Mouse (Mus musculus) ovary, postnatal 36 days (tissue): Measurements from ENCODE around the gene Scaf8.
A peak's percentile ranks its signal among the peaks of the same experiment; 100 is the strongest.
"Not testable (repeated sequence)": the region's sequence is repeated elsewhere in the genome, so short reads cannot be mapped to it uniquely, and the experiment has no call there.

ENCODE experiments used
- DNase-seq: peaks from one replicate; pipeline ENCODE4 v3.0.0; 2022; ENCODE audit warnings: low spot score, mixed read lengths

The Scaf8 gene

DNA sequence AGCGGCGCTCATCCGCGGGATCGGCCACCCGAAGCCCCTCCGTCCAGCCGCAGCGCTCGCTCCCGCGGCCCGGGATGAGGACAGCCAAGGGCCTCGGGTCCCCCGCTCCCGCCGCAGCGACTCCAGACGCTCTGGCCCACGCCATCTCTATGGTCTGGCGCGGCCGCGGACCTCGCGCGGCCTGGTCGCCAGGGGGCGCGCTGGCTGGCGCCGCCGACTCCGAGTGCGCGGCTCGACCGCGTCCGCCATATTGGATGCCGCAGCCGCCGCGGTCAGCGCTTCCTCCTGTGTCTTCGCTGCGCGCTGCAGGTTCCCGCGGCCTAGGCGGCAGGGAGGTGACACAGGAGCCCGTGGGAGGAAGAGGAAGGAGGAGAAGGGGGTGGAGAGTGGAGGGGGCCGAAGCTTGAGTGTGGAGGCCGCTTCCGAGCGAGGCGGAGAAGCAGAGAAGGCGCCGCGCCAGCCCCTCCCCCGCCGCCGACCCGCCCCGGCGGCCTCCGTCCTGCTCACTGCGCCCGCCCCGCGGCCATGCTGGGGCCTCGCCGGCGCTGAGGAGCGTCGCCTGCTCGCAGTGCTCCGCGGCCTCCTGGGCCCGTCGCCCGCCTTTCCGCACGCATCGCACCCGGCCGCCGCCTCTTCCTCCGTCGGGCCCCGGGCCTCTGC, at the start of gene Scaf8:
Gene Scaf8, plus strand, starts transcription at position 253 of the 660 bp plus-strand sequence.
- DNase-seq: peak; percentile 95

DNA sequence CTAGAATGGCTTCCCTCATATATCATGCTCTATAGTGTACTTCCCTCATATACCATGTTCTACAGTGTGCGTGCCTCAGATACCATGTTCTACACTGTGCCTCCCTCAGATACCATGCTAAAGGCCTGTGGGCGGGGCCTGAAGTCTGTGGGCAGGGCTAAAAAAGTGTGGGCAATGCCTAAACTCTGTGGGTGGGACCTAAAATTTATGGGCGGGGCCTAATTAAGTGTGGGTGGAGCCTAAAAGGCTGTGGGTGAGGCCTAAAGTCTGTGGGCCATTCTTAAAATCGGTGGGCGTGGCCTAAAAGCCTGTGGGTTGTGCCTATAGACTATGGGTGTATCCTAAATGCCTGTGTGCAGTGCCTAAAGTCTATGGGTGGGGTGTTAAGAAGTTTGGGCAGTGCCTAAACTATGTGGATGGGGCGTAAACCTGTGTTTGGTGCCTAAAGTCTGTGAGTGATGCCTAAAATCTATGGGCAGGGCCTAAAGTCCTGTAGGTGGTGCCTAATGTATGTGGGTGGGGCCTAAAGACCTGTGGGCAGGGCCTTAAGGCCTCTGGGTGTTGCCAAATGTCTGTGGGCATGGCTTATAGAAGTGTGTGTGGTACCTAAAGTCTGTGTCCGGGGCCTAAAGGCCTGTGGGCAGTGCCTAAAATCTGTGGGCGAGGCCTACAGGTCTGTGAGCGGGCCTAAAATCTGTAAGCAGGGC, 39.5 kb upstream of the Scaf8 start:
- DNase-seq: no peak

DNA sequence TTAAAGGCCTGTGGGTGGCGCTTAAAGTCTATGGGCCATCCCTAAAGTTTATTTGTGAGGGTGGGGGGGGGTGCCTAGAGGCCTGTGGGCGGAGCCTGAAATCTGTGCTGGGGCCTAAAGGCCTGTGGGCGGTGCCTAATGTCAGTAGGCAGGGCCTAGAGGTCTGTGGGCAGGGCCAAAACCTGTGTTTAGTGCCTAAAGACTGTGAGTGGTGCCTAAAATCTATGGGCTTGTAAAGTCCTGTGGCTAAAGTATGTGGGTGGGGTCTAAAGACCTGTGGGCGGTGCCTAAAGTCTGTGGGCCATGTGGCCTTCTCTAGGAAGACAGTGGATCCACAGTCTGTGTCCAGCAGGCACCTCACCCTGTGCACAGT, 38.9 kb upstream of the Scaf8 start:
- DNase-seq: no peak

DNA sequence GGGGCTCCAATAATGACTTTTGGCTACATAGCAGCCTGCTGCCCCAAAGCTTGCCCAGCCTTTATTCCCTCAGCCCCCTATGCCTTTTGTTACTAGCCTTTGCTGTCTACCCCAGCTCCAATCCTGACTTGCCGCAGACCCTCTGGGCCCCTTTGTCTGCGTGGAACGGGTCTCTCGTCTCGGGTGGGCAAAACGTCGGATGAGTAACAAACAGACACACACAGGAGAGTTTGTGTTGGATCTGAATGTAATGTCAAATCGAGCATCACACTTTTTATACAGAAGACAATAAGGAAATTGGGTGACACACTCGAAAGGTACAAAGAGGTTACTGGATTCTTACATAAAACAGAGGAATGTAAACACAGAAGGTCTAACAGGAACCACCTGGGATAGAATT, 36.8 kb upstream of the Scaf8 start:
- DNase-seq: not testable (repeated sequence)

DNA sequence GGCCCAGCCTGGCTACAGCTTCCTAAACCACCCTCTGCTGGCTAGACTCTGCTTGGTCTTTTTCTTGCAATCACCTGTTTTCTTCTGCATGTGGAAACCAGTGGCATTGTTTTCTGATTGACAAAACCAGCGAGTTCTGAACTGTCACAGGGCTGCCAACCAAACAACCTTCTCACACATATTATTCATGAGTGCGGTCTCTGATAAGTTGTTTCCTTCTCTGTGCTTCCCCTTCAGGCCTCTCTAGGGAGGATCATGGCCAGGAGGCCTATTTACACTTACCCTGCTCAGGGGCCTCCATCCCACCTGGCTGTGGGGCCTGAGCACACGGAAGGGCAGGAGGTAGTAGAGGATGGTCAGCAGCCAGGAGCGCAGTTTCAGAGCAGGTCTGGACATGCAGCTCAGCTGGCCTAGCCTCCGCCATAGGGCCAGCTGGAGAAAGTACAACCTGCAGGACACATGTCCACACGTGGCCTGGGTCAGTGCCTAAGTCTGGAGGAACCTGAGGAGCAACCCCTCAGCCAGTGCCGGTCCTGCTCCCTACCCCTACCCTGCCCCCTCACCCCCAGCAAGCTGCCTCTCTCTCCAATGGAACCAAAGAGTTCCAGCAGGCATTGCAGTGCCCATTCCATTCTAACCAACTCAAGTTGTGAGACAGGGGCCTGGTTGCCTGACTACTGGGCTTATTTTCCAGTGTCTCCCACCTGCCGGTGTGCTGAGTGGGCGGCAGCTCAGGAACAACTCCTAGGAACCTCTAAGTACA, 34.0 kb upstream of the Scaf8 start:
- not testable (repeated sequence) for DNase-seq

DNA sequence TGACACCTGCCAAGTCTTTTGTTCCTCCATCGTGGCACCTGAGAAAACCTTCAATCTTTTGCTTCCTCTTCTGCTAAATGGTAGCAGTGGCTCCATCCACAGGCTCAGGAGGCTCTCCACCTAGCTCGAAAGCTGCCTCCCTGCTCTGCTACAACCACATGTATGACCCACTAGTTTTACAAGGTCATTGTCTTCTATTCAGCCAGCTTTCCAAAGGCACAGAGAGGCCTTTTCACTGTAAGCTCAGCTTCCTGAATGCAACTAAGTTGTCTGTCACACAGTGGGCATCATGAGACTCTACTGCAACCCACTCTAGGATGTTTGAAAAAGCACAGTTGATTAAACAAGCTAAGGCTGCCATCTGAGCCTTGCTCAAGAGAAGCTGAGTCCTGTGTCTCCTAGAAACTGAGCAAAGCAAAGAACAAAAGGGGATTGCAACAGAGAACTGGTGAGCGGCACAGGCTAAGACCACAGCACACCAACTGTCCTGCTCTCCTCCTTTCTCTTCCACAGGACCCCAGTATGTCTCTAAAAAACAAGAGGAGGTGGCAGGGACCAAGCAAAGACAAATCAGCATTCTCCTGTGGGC, 33.2 kb upstream of the Scaf8 start:
- peak; percentile 69 for DNase-seq

DNA sequence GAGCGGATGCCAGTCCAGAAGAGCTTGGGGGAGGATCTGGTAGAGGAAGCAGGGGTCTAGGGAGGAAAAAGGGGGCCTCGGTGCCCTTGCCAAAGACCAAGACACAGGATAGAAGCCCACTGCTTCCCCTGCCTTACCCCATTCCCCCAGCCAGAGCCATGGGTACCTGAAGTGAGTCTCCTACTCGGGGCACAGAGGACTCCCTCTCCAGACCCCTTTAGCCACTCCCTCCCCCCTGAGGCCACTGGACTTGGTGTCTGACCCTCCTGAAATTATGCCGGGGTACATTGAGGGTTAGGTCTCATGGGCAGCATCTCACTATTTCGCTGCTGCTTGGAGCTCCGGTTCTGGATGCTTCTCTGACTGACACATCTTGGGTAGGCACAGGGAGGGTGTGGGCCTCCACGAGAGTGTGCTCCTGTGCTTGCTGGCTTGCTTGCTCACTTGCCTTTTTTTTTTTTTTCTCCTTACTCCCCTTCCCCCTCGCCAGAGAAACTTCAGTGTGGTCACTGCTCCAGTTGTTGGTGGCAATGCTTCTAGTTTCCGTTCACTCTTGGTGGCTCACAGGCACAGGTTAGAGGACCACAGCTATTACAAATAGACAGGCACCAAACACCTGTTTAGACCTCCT, 32.5 kb upstream of the Scaf8 start:
- peak; percentile 41 for DNase-seq

DNA sequence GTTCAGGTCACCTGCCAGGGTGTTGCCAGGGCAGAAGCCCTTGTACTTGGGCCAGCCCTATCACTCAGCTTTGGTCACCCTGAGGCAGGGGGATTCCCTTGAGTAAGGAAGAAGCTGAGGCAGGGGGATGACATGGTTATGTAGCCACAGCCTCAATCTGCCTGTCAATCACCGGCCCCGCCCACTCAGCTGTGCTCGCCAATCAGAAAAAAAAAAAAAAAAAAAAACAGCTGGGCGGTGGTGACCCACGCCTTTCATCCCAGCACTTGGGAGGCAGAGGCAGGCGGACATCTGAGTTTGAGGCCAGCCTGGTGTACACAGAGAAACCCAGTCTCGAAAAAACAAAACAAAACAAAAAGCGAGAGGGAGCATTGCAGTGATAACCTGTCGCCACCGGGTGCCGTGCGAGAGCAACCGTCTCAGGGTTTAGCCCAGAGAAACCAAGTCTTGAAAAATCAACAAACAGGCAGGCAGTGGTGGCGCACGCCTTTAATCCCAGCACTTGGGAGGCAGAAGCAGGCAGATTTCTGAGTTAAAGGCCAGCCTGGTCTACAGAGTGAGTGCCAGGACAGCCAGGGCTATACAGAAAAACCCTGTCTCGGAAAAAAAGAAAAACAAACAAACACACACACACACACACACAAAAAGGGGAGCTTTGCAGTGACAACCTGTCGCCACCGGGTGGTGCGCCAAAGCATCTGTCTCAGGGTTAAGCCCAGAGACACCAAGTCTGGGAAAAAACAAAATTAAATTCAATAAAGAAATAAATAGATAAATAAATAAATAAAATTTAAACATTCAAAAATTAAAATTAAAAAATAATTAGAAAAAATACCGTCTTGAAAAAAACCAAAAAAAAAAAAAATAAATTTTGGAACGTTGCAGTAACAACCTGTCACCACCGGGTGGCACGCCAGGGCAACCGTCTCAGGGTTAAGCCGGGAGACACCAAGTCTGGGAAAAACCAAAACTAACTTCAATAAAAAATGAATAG, 31.7 kb upstream of the Scaf8 start:
- peak; percentile 55 for DNase-seq

DNA sequence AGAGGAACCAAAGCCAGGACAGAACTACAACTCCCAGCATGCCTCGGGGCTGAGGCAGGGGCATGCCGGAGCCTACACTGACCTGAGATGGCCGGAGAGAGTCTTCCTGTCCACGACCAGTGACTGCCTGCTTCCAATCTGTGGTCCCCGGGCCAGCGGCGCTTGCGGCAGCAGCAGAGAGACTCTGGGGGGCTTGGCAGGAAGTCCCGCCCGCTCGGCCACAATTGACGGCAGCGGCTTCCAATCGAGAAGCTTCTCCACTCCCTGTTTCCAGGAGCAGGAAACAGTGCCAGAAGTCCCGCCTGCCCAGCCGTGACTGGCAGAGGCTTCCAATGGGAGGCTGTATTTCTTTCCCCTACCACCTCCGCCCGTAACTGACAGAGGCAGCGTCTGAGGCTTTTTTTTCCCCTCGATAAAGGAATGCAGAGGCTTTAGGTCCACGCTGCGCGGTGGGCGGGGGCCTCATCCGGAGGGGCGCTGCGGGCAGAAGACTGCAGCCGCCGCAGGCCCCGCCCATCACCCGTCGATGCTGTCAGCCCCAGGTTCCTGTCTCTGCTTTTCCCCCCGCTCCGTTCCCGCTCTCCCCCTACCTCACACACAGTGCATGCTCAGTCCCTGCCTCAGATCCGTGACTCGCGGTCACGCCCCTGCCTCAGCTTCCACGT, 30.8 kb upstream of the Scaf8 start:
- peak; percentile 90 for DNase-seq

DNA sequence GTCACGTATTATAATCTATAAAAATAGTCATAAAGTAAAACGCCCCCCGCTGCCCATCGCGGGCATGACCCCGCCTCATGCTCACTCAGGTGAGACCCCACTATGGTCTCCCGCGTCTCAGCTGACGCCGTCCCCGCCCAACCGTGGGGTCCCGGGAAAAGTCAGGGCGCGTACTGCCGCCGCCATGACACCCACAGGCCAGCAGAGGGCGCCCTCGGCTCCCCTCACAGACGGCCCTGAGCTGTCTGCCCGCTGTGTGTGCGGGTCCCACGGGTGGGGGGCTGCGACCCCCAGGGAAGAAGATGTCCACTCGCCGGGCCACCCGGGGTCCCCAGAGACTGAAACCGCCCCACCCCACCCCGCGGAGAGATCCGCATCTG, 30.2 kb upstream of the Scaf8 start:
- DNase-seq: peak; percentile 80

DNA sequence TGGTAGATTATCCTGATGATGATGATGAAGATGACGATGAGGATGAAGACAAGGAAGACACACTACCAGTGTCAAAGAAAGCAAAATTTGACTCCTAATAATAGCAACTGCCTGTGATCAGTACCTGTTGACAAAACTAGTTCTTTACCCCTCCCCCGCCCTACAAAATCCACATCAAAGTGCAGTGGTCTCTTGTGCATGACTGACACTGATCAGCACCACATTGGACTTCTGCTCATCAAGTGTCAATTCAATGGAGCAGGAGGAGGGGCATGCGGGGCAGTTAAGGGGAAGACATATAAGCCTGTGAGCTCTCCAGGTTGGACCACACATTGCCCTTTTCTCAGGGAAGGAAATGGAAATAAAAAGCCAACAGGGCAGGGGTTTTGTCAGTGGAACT, 29.6 kb upstream of the Scaf8 start:
- no peak for DNase-seq

DNA sequence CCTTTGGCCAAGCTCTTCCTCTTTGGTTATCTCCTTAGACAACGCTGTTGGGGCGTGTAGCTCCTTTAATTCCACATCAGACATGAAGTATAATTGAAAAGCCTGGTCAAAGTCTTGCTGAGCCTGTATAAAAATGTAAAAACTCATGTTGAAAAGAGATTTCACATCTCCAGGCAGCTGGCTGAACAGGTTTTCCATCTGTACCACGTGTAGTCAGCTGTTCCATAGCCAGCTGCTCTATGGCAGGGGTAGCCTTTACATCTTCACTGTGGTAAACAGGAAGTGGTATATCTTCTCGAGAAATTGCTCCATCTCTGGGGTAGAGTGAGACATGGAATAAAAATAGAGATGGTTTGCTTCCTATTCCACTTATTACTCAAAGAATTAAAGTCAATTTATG, 22.1 kb upstream of the Scaf8 start:
- no peak for DNase-seq

DNA sequence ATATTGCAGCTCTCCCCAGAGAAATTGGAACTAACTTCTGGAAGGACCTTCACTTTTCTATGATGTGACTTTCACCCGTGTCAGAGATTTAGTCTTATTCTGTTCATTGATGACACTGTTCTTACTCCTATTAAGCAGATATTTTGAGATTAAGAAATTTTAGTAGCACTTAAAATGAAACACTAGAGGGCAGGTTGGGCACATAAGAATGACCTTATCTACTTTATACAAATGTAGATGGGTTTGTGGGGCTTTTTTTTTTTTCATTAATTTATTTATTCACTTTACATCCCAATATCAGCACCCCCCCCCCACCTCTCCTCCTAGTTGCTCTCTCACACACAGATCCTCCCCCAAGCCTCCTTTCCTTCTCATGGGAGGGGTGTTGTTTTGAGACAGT, 15.5 kb upstream of the Scaf8 start:
- DNase-seq: not testable (repeated sequence)

DNA sequence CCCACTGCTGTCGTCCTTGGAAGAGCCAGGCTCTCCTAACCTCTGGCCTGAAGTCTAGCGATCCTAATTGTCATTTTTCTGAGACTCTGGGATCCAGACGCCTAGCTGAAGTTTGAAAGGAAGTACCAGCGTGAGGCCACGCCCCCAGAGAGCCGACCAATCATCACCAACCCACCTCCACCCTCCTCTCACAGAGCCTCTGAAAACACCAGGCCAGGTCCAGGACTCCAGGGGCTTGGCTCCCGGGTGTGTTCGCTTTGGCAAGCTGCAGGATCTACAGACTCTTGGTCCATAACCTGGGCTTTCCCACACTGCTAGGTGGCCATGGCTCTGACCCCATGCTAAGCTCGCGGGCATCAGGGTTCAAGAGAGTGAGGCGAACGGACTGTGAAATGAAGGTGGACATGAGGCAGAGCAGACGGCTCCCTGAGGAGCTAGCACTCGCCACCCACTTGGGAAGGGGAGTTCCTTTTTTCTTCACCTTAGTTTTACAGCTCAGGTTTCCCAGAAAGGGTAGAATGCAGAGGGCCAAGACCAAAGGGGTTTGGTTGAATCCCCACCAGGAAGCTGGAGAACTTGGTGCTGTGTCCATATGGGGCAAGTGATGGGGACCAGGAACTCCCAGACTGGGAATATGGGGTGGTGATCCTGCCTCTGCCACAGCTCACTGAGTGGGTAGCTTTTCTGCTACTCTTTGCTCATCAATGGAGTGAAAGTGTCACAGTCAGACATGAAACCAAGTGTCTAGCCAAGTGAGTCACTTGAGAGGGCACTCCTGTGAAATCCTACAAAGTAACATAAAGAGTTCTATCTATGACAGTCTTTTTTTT, 12.2 kb upstream of the Scaf8 start:
- DNase-seq: peak; percentile 75

DNA sequence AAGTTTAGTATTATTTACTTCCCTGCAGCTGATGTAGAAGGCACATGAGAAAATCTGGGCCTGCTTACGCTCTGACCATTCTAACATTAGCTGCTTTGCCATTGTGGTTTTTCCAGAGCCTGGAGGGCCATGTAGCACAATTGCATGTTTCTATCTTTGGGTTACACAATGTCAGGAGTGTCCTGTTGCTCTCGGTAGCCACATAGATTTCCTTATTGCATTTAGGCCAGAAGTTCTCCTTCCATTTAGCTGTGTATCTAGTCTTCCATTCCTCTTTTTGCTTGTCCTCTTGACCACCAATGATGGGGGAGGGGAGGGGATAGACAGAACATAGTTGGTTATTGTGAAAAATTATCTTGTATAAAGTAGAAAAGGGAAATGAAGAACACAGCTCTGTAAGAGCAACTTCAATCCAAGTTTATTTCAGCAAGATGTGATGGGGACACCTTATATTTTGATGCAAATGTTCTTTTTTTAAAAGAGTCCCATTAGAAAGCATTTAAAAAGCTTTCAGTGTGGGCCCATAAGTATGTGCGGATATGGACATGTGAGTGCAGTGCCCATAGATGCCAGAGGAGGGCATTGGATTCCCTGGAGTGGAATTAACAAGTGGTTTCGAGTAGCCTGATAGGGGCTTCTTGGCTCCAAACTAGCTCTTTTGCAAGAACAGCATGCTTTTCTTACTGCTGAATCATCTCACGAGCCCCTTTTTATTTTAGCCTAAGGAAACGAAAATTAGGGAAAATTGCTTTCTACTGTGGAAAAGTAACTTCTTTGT, 10.4 kb upstream of the Scaf8 start:
- no peak for DNase-seq

DNA sequence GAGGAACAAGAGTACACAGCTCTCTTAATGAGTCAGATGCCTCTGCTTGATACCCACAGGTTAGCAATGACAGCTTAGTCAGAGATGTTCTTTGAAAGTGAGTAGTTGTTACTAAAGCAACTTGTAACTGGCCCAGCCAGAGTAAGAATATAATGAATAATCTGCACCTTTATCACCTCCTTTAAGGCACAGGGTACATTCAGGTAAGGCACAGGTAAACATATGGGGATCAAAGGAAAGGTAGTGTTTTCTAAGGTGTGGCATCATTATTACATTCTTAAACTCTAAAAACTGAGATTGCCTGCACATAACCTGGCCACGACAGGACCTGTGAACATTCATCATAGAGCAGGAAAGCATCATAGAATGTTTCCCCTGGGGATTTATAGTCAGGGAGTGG, 9.8 kb upstream of the Scaf8 start:
- no peak for DNase-seq

DNA sequence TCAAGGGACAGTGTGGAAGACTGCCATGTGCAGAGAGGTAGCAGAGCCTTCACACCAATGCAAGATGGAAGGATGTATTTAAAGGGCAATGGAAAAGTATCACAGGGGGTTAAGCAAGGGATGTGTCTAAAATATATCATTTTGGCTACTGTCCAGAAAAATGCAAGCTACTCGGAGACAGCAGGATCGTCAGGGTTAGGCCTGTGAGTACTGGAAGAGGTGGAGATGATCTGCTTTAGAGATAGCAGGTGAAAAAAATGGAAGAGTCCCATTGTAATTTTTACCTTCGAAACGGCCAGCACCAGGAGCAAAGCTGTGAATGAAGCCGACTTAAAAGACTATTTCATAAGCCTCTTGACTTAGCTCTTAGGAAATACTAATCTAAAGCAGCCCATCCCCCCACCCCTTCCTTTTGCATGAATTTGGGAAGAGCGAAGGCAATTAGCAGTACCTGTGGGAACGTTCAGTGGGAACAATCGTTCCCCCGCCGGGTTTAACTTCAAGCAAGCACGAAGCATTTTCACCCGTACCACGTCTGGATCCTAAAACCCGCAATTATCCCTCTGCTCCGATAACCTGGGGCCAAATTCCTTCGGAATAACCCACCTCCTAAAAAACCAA, 925 bp upstream of the Scaf8 start:
- no peak for DNase-seq

DNA sequence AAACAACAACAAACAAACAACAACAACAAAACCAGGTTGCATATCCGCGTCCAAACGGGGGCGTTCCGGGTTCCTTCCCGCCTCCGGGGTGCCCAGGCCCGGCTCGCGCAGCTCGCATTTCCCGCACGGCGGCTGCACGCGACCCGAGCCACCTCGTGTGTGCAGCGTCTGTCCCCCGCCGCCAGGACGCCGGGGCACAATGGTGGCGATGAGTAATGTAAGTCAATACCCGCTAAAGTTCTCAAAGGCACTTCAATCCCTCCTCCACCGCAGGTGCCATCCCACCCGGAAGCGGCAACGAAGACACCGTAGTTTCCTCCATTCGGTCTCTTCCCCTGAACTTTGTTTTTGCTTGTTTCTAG, 433 bp upstream of the Scaf8 start:
- DNase-seq: no peak
